Mouse (Mus musculus) ES-E14 (cell line): ENCODE measurements around the gene Apobec3.
A peak's percentile ranks its signal among the peaks of the same experiment; 100 is the strongest.

ENCODE experiments used
- CHD2 ChIP-seq: IDR thresholded peaks from 2 replicates; pipeline ENCODE4 v1.6.1; 2014; ENCODE audit warnings: mild to moderate bottlenecking, low read depth, low read length, inconsistent platforms
- HCFC1 ChIP-seq: IDR thresholded peaks from 2 replicates; pipeline ENCODE4 v1.6.1; 2012; ENCODE audit warnings: low read length, inconsistent platforms, borderline replicate concordance; ENCODE audit not compliant: insufficient read depth
- MAFK ChIP-seq: IDR thresholded peaks from 2 replicates; pipeline ENCODE4 v1.6.1; 2014; ENCODE audit warnings: mild to moderate bottlenecking, low read depth, low read length, inconsistent platforms; ENCODE audit not compliant: insufficient read depth
- ZC3H11A ChIP-seq: IDR thresholded peaks from 2 replicates; pipeline ENCODE4 v1.6.1; 2012; ENCODE audit warnings: low read depth, mild to moderate bottlenecking, inconsistent platforms, low read length, borderline replicate concordance
- ZNF384 ChIP-seq: IDR thresholded peaks from 2 replicates; pipeline ENCODE4 v1.6.1; 2012; ENCODE audit warnings: low read depth, low read length, inconsistent platforms

DNA sequence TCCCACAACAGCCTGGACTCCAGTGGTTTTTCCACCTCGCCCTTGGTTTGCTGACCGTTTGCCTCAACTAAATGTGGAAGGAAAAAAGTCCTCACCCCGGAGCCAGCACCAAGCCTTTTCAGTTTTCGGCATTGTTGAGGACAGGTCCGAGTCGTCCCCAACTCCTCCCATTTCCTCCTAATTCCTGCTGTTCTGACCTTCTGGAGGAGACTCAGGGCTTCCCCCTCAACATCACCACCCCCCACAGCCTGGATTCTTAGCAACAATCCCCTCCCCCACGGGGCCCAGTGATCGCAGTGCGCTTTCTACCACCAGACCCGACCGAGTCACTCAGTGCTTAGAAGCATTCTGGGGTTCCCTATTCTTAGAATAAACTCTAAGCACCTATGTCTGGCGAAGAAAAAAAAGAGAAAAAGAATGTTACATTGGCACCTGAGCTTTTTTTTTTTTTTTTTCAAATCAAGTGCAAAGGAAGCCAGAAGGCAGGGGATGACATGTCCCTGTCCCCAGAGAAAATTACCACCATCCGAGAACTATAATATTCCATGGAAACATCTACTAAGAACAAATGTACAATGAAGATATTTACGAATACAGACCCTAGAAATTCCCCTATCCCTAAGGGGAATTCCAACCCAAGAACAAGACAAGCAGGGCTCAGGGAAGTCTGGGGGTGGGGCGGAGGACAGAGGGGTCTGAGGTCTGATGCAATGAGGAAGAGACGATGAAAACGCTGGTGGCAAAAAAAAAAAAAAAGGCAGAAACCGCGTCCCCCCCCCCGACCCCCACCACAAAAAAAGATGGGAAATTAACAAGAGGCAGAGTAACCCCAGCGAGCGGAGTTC lies 42.4 kb downstream of the Apobec3 start:
- peak; percentile 69; the same call in 1 of the 2 replicates for TF ChIP-seq CHD2
- TF ChIP-seq MAFK: peak; percentile 53; the same call in 1 of the 2 replicates
- TF ChIP-seq ZNF384: peak; percentile 85
- TF ChIP-seq ZC3H11A: no peak
- no peak for TF ChIP-seq HCFC1
